Mouse (Mus musculus) G1E-ER4 (cell line): ENCODE data around the gene Hoxd3. TPM values are rescaled to one million over a fixed set of nuclear protein-coding genes. Genes with fewer than 3 reads are reported as not detected.

Experiments used
- GATA1 ChIP-seq: IDR thresholded peaks from one replicate; pipeline ENCODE4 v1.8.0; 2012; ENCODE audit warnings: low read length, inconsistent platforms
- polyA plus RNA-seq: library from polyadenylated mRNA; stranded (reverse); fragments of >175 nt; gene quantifications from 2 replicates; pipeline ENCODE4 v1.2.3, GENCODE M21; 2012

The Hoxd3 gene
- polyA plus RNA-seq, 1 experiment: not detected

DNA sequence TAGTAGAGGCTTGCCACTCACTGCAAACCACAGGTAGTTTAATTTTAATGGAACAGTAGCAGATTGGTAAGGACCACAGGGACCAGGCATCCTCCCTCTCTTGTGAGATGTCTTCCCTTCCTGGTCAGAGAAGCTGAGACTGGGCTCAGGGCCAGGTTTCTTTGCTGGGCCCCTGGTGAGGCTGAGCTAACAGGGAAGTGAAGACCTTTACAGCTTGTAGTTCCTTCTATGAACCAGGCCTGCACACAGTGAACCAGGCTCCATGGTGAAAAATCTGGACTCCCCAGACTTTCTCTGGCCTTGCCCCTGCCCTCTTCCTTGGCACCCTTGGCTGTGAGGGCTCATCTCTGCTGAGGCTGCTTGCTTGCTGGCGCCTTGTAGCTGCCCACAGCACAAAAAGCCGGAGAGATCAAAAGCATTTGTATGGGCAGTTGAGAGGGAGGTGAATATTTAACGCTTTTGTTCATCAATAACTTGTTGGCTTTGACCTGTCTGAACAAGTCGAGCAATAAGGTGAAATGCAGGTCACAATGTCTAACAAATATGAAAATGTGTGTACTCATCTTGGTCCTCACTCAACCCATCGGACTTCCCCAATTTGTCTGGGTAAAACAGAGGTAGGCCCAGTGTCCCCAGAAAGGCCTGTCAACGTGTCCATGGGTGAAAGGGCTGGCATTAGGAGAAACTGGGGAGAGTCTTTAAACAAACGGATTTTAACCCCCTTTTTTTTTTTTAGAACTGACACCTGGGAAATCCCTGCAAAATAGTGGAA lies 12.7 kb downstream of the Hoxd3 start:
- TF ChIP-seq GATA1: no peak

DNA sequence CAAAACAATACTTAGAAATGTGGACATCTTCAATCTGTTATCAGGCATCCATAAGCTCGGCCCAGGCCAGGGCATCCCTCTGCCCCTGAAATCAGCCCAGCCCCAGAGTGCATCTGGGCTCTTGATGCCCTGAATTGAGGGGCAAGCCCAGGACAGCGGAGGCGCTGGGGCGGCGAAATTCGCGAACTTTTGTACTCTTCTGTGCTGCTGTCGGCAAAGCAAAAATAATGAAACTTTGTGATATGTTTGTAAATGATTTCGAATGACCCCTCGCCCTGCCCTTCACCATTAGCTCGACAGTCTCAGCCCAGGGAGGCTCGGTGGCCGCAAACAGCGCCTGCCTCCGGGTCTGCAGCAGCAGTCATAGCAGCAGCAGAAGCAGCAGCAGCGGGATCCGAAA lies 13.4 kb downstream of the Hoxd3 start:
- TF ChIP-seq GATA1: no peak

DNA sequence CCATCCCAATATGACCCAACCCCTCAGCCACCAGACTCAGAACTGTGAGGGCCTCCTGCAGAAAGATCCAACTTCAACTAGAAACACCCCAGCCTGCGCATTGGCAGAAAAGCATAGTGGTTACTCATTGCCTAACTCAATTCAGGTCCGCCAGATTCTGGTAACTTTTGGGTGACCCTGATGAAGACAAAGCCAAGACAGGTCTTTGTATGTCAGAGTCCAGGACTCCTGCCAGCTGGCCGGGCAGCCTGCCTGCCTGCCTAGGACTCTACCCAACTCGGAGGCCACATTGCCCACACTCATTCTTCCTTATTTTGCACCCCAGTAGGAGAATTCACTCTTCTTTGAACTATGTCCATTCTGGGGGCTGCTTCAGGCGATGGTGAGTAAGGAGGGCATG lies 14.8 kb downstream of the Hoxd3 start, which contains the start of gene Gm28230:
Gene Gm28230, plus strand, starts transcription at position 178 of the 400 bp plus-strand sequence.
- TF ChIP-seq GATA1: no peak

DNA sequence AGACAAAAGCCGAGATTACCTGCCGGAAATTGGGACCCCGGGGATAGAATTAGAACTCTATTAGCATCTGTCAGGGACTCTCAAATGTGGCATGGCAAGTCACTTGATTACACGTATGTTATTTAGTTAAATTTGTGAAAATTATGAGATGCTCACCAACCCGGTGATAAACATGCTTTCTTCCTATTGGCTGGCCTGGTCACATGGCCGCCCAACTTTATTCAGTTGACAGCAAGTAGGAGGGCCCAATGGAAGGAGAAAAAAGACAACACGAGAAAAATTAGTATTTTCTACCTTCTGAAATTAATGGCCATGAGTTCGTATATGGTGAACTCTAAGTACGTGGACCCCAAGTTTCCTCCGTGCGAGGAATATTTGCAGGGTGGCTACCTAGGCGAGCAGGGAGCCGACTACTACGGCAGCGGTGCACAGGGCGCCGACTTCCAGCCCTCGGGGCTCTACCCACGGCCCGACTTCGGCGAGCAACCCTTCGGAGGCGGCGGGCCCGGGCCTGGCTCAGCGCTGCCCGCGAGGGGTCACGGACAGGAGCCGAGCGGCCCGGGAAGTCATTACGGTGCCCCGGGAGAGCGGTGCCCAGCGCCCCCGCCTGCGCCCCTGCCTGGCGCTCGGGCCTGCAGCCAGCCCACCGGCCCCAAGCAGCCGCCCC lies 15.4 kb downstream of the Hoxd3 start:
- TF ChIP-seq GATA1: no peak

DNA sequence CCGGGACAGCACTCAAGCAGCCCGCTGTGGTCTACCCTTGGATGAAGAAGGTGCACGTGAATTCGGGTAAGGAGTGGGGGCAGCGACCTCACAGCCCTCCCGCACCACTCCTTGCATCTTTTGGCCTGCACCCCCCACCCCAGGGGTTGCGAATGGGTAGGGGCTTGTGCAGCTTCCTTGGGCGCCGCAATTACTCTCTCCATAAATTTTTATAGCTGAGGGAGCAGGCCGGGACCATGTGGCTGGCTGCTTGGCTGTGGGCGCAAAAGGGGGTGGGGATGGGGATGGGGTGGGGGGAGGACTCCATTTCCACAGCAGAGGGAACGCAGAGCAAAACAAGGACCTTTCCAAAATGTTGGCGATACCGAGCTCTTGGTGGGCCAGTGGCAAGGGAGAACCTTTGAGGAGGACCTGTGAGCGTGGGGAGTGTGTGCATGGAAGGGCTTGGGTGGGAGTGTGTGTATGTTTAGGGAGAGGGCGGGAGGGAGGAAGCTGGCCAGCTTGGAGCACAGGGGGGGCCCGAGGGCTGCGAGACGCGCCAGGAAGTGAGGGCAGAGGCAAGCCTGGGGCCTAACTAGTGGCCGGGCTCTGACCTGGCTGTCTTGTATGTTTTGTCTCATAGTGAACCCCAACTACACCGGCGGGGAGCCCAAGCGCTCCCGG lies 16.0 kb downstream of the Hoxd3 start:
- TF ChIP-seq GATA1: no peak

DNA sequence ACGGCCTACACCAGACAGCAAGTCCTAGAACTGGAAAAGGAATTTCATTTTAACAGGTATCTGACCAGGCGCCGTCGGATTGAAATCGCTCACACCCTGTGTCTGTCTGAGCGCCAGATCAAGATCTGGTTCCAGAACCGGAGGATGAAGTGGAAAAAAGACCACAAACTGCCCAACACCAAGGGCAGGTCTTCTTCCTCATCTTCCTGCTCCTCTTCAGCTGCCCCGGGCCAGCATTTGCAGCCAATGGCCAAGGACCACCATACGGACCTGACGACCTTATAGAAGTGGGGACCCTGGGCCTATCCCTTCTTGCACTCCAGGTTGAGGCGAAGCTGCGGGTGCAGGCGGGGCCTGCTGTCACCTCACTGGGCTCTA lies 16.6 kb downstream of the Hoxd3 start:
- TF ChIP-seq GATA1: no peak

DNA sequence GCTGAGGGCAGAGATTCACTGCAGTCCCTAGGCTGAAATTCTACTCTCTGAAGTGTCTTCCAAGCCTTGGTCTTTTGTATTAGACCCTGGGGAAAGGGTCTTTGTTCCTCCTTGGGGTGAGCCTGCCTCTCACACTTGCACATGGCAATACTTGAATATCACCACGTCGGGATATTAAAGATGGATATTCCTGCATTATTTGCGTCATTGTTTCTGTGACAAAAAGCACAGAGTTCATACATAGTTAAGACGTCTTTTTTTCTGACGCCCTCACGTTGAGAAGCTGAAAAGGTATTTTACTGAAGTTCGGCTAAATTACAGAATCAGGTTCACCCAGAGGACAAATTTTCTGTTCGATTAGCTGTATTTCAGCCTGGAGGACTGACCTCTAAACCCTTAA lies 18.6 kb downstream of the Hoxd3 start:
- TF ChIP-seq GATA1: no peak

DNA sequence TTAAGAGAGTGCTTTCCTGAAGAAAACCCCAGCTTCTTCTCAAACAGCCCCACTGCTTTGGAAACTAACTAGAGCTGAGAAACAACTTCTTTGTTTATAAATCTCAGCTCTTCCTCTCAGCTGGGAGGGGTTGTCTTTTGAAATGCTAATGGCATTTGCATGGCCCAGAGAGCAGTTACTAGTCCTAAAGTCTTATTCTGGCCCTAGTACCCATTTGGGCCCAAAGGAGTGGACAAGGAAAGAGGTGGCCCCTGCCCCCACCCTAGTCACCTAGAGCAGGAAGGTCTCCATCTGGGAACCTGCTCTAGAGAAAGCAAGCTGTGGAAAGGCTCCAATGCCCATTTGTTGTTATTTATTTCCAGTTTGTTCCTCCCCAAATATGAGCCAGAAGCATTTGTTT lies 19.3 kb downstream of the Hoxd3 start:
- TF ChIP-seq GATA1: no peak

DNA sequence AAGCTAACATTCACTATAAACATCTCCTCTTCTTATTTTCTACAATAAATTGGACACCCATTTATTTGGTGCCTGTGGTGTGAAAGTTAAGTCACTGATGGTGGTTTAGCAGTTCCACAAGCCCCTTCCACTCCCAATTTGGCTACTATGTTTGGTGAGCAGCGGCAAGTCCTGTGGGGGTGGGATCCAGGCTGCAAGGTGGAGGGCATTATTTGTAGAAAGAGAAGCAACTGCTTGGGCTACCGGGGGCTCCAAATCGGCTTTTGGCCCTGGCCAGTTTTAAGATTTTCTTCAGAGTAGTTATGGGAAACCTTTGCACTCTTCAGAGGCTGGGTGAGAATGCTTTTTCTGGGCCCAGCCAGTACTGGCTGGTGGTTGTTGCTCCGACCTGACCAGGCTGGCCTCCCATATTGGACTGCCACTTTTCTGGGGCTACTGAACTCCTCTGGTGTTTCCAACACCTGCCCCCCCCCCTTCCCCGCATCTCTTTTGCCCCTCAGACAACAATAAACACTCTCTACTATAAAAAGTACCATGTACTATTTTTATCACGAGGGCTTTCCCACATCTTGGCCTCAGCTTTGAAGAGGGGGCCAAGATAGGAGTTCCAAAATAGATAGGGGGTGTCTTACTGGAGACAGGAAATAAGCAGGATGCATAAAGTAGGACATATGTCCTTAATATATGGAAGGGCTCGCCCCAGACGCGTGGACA lies 20.2 kb downstream of the Hoxd3 start:
- no peak for TF ChIP-seq GATA1

DNA sequence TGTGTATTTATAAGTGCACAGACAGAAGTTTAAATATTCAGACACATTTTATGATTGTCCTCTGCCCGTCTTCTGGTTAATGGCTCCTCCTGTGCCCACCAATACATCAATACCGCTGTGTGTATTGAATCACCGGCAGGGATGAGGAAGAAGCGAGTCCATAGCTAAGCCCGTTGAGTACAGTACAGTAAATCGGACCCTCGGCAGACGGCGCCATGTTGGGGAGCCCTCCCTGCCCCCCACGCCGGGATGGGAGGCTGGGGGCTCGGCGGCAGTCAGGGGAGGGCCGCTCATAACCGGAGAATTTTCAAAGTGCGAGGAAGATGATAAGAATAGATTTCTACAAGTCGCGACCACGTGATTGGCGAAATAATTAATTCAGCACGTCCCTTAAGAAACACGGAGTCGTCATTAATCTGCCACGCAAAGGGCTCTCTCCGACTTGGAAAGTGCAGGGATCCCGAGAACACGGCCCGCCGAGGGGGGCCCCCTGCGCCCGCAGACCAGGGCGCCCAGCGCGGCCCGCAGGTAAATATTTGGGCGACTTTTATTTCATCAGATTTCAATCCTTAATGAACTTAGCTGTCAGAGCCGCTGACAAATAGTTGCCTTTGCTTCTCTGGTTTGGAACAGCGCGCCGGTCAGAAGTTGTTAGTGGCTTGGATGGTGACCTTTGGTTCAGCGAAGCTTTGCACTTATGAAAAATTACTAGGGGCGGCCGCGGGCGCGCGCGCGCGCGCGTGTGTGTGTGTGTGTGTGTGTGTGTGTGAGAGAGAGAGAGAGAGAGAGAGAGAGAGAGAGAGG lies 21.0 kb downstream of the Hoxd3 start:
- no peak for TF ChIP-seq GATA1

DNA sequence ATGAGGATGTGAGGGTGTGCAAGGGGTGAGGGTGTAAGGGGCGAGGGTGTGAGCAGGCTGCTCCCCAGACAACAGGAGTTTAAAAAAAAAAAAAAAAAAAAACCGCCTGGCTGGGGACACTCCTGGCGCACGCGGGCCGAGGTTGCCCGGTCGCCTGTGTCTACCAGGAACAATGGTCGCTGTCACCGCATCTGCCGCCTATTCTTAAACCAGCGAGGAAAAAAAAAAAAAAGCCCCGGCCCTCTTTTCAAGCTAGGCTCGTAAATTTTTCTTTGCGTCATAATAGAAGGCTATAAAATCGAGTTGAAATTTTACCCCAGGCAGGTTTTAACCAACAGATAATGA lies 21.6 kb downstream of the Hoxd3 start:
- TF ChIP-seq GATA1: no peak

DNA sequence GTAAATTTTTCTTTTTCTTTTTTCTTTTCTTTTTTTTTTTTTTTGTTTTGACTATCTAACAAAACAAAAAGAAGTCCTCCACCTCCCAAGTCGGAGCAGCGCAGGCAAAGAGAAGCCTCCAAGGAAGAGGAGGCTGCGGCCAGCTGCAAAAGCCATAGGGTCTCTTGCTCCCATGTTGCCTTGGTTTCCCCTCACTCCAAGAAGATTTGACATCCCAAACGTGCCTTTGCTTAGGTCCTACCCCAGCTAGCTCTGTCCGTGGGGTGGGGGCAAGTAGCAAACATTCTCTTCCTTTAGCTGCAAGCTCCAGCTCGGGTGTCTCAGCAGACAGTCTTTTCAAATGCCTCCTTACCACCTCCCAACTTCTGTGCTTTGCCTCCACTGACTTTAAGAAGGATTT lies 22.0 kb downstream of the Hoxd3 start:
- no peak for TF ChIP-seq GATA1

DNA sequence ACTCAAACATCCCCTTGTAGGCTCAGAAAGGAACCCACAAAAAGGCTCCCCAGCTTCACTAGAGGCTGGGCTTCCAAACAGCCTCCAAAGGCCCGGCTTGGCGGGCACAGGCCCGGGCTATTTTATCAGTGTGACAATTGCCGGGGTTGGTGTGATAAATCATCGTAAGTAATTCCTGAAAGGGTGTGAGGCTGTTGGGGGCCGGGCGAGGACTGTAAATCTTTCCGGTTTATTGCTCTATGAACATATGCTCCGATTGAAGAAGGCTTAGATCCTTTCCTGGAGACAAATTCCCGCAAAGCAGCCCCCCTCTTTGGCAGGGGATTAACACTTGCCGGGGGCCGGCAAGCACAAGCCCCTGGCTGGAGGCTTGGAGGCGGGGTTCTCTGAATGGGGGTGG lies 22.7 kb downstream of the Hoxd3 start:
- no peak for TF ChIP-seq GATA1

DNA sequence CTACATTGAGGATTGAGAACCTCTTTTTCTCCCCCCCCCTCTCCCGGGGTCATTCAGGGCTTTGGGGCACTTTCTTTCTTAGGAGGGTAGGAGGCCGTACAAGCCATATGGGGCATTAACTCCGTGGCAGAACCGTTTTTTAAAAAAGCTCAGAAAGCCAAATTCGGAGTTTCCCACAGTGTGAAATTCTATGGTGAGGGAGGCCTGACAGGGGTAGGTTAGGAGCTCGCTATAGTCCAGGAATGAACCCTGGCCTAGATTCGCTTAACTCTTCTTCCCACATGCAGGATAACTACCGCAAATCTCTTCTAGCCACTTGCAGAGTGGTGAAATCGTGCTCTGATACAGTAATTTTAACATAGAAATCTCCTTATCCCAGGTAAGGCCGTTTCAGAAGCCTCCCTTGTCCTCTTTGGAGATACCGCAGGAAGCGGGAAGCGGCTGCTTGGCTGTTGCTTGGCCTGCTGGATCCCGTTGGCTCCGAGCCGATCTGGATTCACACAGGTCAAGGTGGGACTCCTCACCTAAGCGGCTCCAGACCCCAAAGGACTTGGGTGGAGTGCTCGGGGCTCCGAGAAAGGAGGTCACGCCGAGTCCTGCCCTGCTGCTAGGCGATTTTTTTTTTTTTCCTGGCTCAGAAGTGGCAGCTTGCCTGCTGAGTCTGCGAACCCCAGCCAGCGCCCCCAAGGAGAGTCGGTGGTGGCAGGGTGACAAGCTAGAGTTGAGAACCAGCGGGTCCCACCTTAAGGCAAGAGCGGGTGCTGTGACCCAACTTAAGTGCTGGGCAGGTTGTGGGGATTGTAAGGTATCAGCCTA lies 23.5 kb downstream of the Hoxd3 start:
- no peak for TF ChIP-seq GATA1
